Mouse (Mus musculus): Measurements from ENCODE around the gene Mcm2. TPM values are rescaled to one million over a fixed set of nuclear protein-coding genes. Genes with fewer than 3 reads are reported as not detected.

Mcm2 gene
- total RNA-seq (2014; fragmentation: Nextera tagmentation): 146 and 149 TPM in 2 replicates
- 171 and 181 TPM in 2 replicates for total RNA-seq (2017)
- 1,259 and 1,797 TPM in 2 replicates for polyA plus RNA-seq (2012)

DNA sequence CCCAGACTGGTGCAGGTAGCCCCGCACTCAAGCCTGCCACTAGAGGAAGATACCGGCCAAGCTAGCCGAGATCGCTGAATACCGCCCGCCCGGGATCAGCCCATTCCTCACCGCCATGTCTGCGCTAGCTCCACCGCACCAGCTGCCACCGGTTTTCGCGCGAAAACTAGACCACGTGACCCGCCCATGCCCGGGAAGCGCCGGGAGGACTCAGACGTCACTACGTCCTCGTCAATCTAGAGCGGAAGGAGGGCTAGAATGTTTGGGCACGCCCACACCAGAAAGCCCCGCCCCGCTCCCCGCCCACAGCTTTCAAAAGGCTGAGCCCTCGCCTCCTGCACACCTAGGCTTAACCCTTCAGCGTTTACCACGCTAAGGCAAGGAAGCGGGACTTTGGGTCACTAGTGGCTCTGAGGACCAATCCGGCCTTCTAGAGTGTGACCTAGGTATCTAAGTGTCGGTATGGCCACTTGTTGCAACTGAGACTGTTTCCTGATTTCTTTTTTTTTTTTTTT is at the start of gene Mcm2:
Mcm2 (minus strand) TSS at position 247 of the 515 bp plus-strand sequence.
- ATAC-seq (ENCODE audit: extremely low read depth, insufficient number of reproducible peaks, low FRiP score, poor library complexity, severe bottlenecking): peak; percentile 68
- H3K4me1 ChIP-seq (ENCODE audit: insufficient read depth, low read depth, low read length): peaks cover 72% of the 10 kb centered on the region
- TF ChIP-seq GATA2 (IDR thresholded peaks at IDR 0.05; ENCODE audit: borderline replicate concordance, low read depth, low read length) (no peak), TAL1 (conservative IDR thresholded peaks at IDR 0.05; ENCODE audit: low read depth, low read length) (no peak), CTCF (IDR thresholded peaks at IDR 0.05; ENCODE audit: low read depth, low read length) (no peak), POLR2AphosphoS5 (IDR thresholded peaks at IDR 0.05; ENCODE audit: insufficient replicate concordance, low read depth, low read length) (no peak), GATA1 (IDR thresholded peaks at IDR 0.05; ENCODE audit: borderline replicate concordance, low read length) (no peak)

GRCm38 (mm10) chr6:88947771-88948170 is 49.2 kb upstream of the Mcm2 start:
- no peak for DNase-seq (ENCODE audit: low spot score)
- ATAC-seq (ENCODE audit: extremely low read depth, insufficient number of reproducible peaks, low FRiP score, poor library complexity, severe bottlenecking): no peak
- H3K9me3 ChIP-seq (replicated peaks): no peaks in the 10 kb centered on the region
- H3K36me3 ChIP-seq (replicated peaks): no peaks in the 10 kb centered on the region
- TF ChIP-seq CTCF (IDR thresholded peaks at IDR 0.05; ENCODE audit: low read depth, low read length): no peak
- TF ChIP-seq GATA1 (IDR thresholded peaks at IDR 0.05; ENCODE audit: borderline replicate concordance, low read length): no peak
- no peak for TF ChIP-seq GATA2 (IDR thresholded peaks at IDR 0.05; ENCODE audit: borderline replicate concordance, low read depth, low read length)
- no peak for TF ChIP-seq TAL1 (conservative IDR thresholded peaks at IDR 0.05; ENCODE audit: low read depth, low read length)
- TF ChIP-seq POLR2AphosphoS5 (IDR thresholded peaks at IDR 0.05; ENCODE audit: insufficient replicate concordance, low read depth, low read length): no peak
- H3K4me3 ChIP-seq (ENCODE audit: low read depth, low read length): no peak overlapping the region
- H3K4me1 ChIP-seq (ENCODE audit: insufficient read depth, low read depth, low read length): no peaks in the 10 kb centered on the region
- peaks cover 7% of the 10 kb centered on the region; the same call in 1 of the 2 replicates for H3K27me3 ChIP-seq (ENCODE audit: insufficient read depth, low read length)

More for the DNA sequence above, at the start of gene Mcm2:
- H3K27me3 ChIP-seq (ENCODE audit: insufficient read depth, low read length): no peaks in the 10 kb centered on the region
- H3K4me3 ChIP-seq (ENCODE audit: low read depth, low read length): peak within 1 kb of the TSS; percentile 90
- H3K9me3 ChIP-seq (replicated peaks): no peaks in the 10 kb centered on the region
- DNase-seq (ENCODE audit: low spot score): peak; percentile 95
- peaks cover 46% of the 10 kb centered on the region for H3K36me3 ChIP-seq (replicated peaks)

GRCm38 (mm10) chr6:88946442-88946841 is 47.9 kb upstream of the Mcm2 start:
- TF ChIP-seq CTCF (IDR thresholded peaks at IDR 0.05; ENCODE audit: low read depth, low read length) (no peak), GATA1 (IDR thresholded peaks at IDR 0.05; ENCODE audit: borderline replicate concordance, low read length) (no peak), POLR2AphosphoS5 (IDR thresholded peaks at IDR 0.05; ENCODE audit: insufficient replicate concordance, low read depth, low read length) (no peak), GATA2 (IDR thresholded peaks at IDR 0.05; ENCODE audit: borderline replicate concordance, low read depth, low read length) (no peak), TAL1 (conservative IDR thresholded peaks at IDR 0.05; ENCODE audit: low read depth, low read length) (no peak)
- H3K27me3 ChIP-seq (ENCODE audit: insufficient read depth, low read length): peaks cover 11% of the 10 kb centered on the region; the same call in 1 of the 2 replicates
- no peaks in the 10 kb centered on the region for H3K4me1 ChIP-seq (ENCODE audit: insufficient read depth, low read depth, low read length)
- no peak for DNase-seq (ENCODE audit: low spot score)
- no peak for ATAC-seq (ENCODE audit: extremely low read depth, insufficient number of reproducible peaks, low FRiP score, poor library complexity, severe bottlenecking)
- no peaks in the 10 kb centered on the region for H3K9me3 ChIP-seq (replicated peaks)
- H3K36me3 ChIP-seq (replicated peaks): no peaks in the 10 kb centered on the region
- no peak overlapping the region for H3K4me3 ChIP-seq (ENCODE audit: low read depth, low read length)

GRCm38 (mm10) chr6:88943666-88944065 is 45.1 kb upstream of the Mcm2 start:
- Histone ChIP-seq H3K4me1 (ENCODE audit: insufficient read depth, low read depth, low read length) (no peaks in the 10 kb centered on the region), H3K9me3 (replicated peaks) (no peaks in the 10 kb centered on the region), H3K36me3 (replicated peaks) (no peaks in the 10 kb centered on the region), H3K27me3 (ENCODE audit: insufficient read depth, low read length) (peaks cover 17% of the 10 kb centered on the region; the same call in 1 of the 2 replicates), H3K4me3 (ENCODE audit: low read depth, low read length) (no peak overlapping the region)
- no peak for ATAC-seq (ENCODE audit: extremely low read depth, insufficient number of reproducible peaks, low FRiP score, poor library complexity, severe bottlenecking)
- TF ChIP-seq CTCF (IDR thresholded peaks at IDR 0.05; ENCODE audit: low read depth, low read length): no peak
- no peak for TF ChIP-seq GATA2 (IDR thresholded peaks at IDR 0.05; ENCODE audit: borderline replicate concordance, low read depth, low read length)
- TF ChIP-seq POLR2AphosphoS5 (IDR thresholded peaks at IDR 0.05; ENCODE audit: insufficient replicate concordance, low read depth, low read length): no peak
- no peak for TF ChIP-seq TAL1 (conservative IDR thresholded peaks at IDR 0.05; ENCODE audit: low read depth, low read length)
- no peak for TF ChIP-seq GATA1 (IDR thresholded peaks at IDR 0.05; ENCODE audit: borderline replicate concordance, low read length)
- no peak for DNase-seq (ENCODE audit: low spot score)

- TF ChIP-seq CTCF (IDR thresholded peaks at IDR 0.05; ENCODE audit: low read depth, low read length): no peak
- TF ChIP-seq POLR2AphosphoS5 (IDR thresholded peaks at IDR 0.05; ENCODE audit: insufficient replicate concordance, low read depth, low read length): no peak
- TF ChIP-seq TAL1 (conservative IDR thresholded peaks at IDR 0.05; ENCODE audit: low read depth, low read length): no peak
- no peak for TF ChIP-seq GATA1 (IDR thresholded peaks at IDR 0.05; ENCODE audit: borderline replicate concordance, low read length)
- TF ChIP-seq GATA2 (IDR thresholded peaks at IDR 0.05; ENCODE audit: borderline replicate concordance, low read depth, low read length): no peak
- Histone ChIP-seq H3K9me3 (replicated peaks) (no peaks in the 10 kb centered on the region), H3K36me3 (replicated peaks) (no peaks in the 10 kb centered on the region), H3K27me3 (ENCODE audit: insufficient read depth, low read length) (peaks cover 24% of the 10 kb centered on the region; the same call in 1 of the 2 replicates), H3K4me1 (ENCODE audit: insufficient read depth, low read depth, low read length) (no peaks in the 10 kb centered on the region), H3K4me3 (ENCODE audit: low read depth, low read length) (no peak overlapping the region)
- no peak for DNase-seq (ENCODE audit: low spot score)
- ATAC-seq (ENCODE audit: extremely low read depth, insufficient number of reproducible peaks, low FRiP score, poor library complexity, severe bottlenecking): no peak
Measured at GRCm38 (mm10) chr6:88942595-88942994, 44.0 kb upstream of the Mcm2 start.

- no peak for ATAC-seq (ENCODE audit: extremely low read depth, insufficient number of reproducible peaks, low FRiP score, poor library complexity, severe bottlenecking)
- H3K4me1 ChIP-seq (ENCODE audit: insufficient read depth, low read depth, low read length): no peaks in the 10 kb centered on the region
- no peaks in the 10 kb centered on the region for H3K36me3 ChIP-seq (replicated peaks)
- no peak for DNase-seq (ENCODE audit: low spot score)
- peaks cover 32% of the 10 kb centered on the region; the same call in 1 of the 2 replicates for H3K27me3 ChIP-seq (ENCODE audit: insufficient read depth, low read length)
- no peaks in the 10 kb centered on the region for H3K9me3 ChIP-seq (replicated peaks)
- TF ChIP-seq POLR2AphosphoS5 (IDR thresholded peaks at IDR 0.05; ENCODE audit: insufficient replicate concordance, low read depth, low read length) (no peak), GATA1 (IDR thresholded peaks at IDR 0.05; ENCODE audit: borderline replicate concordance, low read length) (no peak), GATA2 (IDR thresholded peaks at IDR 0.05; ENCODE audit: borderline replicate concordance, low read depth, low read length) (no peak)
- H3K4me3 ChIP-seq (ENCODE audit: low read depth, low read length): no peak overlapping the region
Measured at GRCm38 (mm10) chr6:88941628-88942027, 43.0 kb upstream of the Mcm2 start.
